Mouse (Mus musculus) limb, embryonic 10.5 days (tissue): ENCODE results near the gene Galns. TPM values are rescaled to one million over a fixed set of nuclear protein-coding genes. Genes with fewer than 3 reads are reported as not detected.
"Not testable (repeated sequence)": the region's sequence is repeated elsewhere in the genome, so short reads cannot be mapped to it uniquely, and the experiment has no call there.

Experiments
- DNase-seq: peaks from one replicate; pipeline ENCODE4 v3.0.0-alpha.2; 2017; ENCODE audit warnings: low spot score
- H3K27ac ChIP-seq: fragments of 300-500 bp; sonication (generic); 2 replicates; pipeline ENCODE4 v1.5.1; 2016; ENCODE audit warnings: mild to moderate bottlenecking
- H3K27me3 ChIP-seq: fragments of 300-500 bp; sonication (generic); 2 replicates; pipeline ENCODE4 v1.6.1; 2016; ENCODE audit warnings: low read depth, mild to moderate bottlenecking; ENCODE audit not compliant: poor library complexity, severe bottlenecking
- H3K36me3 ChIP-seq: fragments of 300-500 bp; sonication (generic); 2 replicates; pipeline ENCODE4 v1.6.1; 2016; ENCODE audit warnings: mild to moderate bottlenecking, moderate library complexity
- H3K4me1 ChIP-seq: fragments of 300-500 bp; sonication (generic); 2 replicates; pipeline ENCODE4 v1.6.1; 2016
- H3K4me3 ChIP-seq: fragments of 300-500 bp; sonication (generic); 2 replicates; pipeline ENCODE4 v1.5.1; 2016; ENCODE audit warnings: mild to moderate bottlenecking, moderate library complexity
- H3K9me3 ChIP-seq: fragments of 300-500 bp; sonication (generic); replicated peaks from 2 replicates; pipeline ENCODE4 v1.6.1; 2016; ENCODE audit warnings: mild to moderate bottlenecking
- WGBS: fragments of 180-500 bp; shearing (Covaris S2); methylation state at CpG from one replicate; pipeline ENCODE4 v1.1.7; 2016; 5-methylcytosine and 5-hydroxymethylcytosine counted together
- polyA plus RNA-seq: library from polyadenylated mRNA; unstranded; fragments of >200 nt; fragmentation: Nextera tagmentation; extraction: Ambion mirVana; gene quantifications from 2 replicates; pipeline ENCODE4 v1.2.1, GENCODE M21; 2016

The Galns gene
- polyA plus RNA-seq, 1 experiment from 2014 or later = 5.7 TPM

DNA sequence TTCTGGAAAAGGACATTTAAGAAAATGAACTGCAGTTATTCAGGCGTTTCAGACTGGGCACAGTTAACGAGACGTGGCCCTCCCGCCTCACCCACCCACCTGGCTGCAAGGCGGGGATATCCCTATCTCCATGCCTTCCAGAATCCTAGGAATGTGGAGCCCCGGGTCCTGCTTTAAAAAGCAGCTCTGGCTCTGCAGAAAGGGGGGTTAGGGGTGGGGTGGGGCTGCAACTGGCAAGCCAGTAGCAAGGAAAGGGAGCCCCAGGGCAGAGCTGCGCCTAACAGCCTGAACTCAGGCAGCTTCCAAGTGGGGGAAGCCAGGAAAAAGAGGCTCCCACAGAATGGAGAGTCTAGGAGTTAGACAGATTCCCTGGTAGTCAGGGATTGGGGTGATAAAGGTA, 32.1 kb downstream of the Galns start:
- WGBS = 33% methylated on average over 7 of the region's 7 CpGs
- Histone ChIP-seq H3K27ac (peak overlapping the region; percentile 69), H3K4me3 (peak overlapping the region; percentile 4; the same call in 1 of the 2 replicates), H3K4me1 (peaks cover 80% of the 10 kb centered on the region), H3K27me3 (no peaks in the 10 kb centered on the region), H3K36me3 (peaks cover 12% of the 10 kb centered on the region), H3K9me3 (no peaks in the 10 kb centered on the region)
- DNase-seq = no peak

- Histone ChIP-seq H3K4me1 (peaks cover 72% of the 10 kb centered on the region), H3K4me3 (peak overlapping the region; percentile 71), H3K36me3 (peaks cover 32% of the 10 kb centered on the region), H3K27ac (peak overlapping the region; percentile 87), H3K27me3 (no peaks in the 10 kb centered on the region), H3K9me3 (no peaks in the 10 kb centered on the region)
- WGBS = 40% methylated on average over 10 of the region's 10 CpGs
- DNase-seq = no peak
Observed at GRCm38 (mm10) chr8:122577116-122577515, 34.1 kb downstream of the Galns start.

DNA sequence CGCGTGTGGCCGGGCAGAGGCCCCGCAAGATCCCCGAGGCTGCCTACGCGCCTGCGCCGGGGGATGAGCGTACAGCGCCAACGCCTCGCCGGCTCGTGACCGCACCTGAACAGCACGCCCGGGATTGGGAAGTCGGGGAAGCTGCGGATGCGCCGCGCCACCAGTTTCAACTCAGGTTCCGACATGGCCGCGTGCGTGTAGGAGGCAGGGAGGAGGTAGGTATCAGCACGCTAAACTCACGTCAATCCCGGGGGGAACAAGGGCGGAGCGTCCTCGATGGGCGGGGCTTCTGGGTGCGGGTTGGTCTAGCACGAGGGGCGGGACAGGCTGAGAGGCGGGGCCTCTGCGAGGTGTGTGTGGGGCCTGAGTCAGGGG, 34.6 kb downstream of the Galns start, which contains the start of gene Aprt:
Gene Aprt (minus strand): TSS at position 262 of the 375 bp plus-strand sequence.
- Histone ChIP-seq H3K27me3 (no peaks in the 10 kb centered on the region), H3K9me3 (no peaks in the 10 kb centered on the region), H3K4me3 (peak within 1 kb of the TSS; percentile 71), H3K4me1 (peaks cover 76% of the 10 kb centered on the region), H3K27ac (peak within 1 kb of the TSS; percentile 87), H3K36me3 (peaks cover 37% of the 10 kb centered on the region)
- under 1% methylated on average over 39 of the region's 39 CpGs for WGBS
- peak; percentile 92 for DNase-seq

DNA sequence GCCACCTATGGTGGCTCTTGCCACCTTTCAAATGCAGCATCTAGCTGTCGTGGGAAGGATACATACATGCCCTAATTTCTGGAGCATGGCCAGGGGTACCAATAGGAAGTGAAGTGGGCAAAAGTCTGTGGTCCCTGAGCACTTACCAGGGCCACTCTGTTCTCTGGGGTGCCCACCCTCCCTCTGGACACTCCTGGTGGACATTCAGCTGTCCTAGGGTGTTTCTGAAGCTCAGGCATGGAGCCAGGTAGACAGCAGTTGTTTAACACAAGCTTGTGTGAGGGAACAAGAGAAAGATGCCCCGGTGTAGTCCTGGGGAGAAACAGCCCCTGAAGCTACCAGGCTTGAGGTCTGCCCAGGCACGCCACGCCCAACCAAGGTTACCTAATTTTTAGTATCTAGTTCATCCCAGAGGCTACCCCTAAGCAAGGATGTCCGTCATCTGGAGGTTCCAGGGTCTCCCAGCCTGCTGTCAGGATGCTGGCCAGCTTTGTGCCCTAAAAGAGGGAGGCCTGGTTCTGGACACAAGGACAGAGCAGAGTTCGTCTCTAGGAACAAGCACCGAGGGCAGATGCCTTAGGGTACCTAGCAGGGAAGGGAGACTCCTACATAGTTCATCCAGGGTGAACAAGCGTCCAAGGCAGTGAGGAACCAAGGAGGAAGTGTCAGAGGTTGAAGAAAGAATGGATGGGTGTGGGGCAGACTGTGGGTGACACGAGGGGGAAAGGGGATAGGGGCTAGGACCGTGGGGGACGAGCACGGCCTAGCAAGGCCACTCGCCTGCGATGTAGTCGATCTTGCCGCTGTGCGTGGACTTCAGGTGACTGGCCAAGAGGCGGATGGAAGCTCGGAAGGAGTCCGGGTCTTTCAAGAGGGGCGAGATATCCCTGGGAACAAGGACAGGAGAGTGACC, 35.3 kb downstream of the Galns start:
- Histone ChIP-seq H3K4me3 (peak overlapping the region; percentile 71), H3K27me3 (no peaks in the 10 kb centered on the region), H3K27ac (peak overlapping the region; percentile 87), H3K9me3 (no peaks in the 10 kb centered on the region), H3K4me1 (peaks cover 73% of the 10 kb centered on the region), H3K36me3 (peaks cover 44% of the 10 kb centered on the region)
- no peak for DNase-seq
- 18% methylated on average over 21 of the region's 21 CpGs for WGBS

DNA sequence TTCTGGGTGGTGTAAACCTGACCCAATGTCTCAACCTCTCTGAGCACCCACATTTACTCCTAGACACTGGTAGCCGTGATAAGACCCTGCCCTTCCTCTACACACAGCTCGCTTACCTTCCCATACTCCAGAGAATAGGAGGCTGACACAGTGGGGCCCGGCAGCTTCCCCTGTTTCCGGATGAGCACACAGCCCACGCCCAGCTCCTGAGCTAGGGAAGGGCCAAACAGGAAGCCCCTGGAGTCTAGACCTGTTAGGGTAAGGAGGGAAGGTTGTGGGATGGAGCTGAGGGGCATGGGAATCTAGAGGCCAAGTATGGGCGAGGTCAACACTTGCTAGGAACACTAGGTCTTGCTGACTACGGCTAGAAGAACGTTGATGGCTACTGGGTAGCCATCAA, 36.0 kb downstream of the Galns start:
- Histone ChIP-seq H3K27me3 (no peaks in the 10 kb centered on the region), H3K4me1 (peaks cover 69% of the 10 kb centered on the region), H3K4me3 (peak overlapping the region; percentile 71), H3K36me3 (peaks cover 51% of the 10 kb centered on the region), H3K27ac (no peak overlapping the region; the same call in 1 of the 2 replicates), H3K9me3 (no peaks in the 10 kb centered on the region)
- no peak for DNase-seq
- 80% methylated on average over 8 of the region's 8 CpGs for WGBS

DNA sequence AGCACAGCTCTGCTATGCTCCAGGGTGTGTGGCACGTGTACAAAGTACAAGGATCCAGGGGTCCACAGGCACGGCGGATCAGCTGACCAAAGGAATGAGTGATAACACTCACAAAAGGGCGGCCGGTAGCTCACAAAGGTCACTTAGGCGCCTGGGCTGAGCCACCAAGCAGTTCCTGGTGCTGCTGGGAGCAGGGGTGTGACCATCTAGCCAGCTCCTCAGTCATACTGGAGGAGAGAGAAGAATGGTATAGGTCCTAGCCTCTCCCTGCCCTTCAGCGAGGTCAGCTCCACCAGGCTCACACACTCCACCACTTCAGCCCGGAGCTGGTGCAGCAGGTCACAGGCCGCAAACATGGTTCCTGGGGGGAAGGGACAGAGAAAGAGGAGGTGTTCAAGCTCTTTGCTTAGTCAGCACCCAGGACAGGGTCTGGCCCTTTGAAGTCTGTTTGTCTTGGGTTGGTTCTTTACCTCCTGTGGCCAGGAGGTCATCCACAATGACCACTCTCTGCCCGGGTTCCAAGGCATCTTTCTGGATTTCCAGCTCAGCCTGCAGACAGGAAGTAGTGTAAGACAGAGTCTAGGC, 36.5 kb downstream of the Galns start:
- H3K4me3 ChIP-seq = peak overlapping the region; percentile 71
- DNase-seq = no peak
- H3K27me3 ChIP-seq = no peaks in the 10 kb centered on the region
- peaks cover 68% of the 10 kb centered on the region for H3K4me1 ChIP-seq
- no peak overlapping the region; the same call in 1 of the 2 replicates for H3K27ac ChIP-seq
- no peaks in the 10 kb centered on the region for H3K9me3 ChIP-seq
- 38% methylated on average over 10 of the region's 10 CpGs for WGBS
- H3K36me3 ChIP-seq = peaks cover 56% of the 10 kb centered on the region

DNA sequence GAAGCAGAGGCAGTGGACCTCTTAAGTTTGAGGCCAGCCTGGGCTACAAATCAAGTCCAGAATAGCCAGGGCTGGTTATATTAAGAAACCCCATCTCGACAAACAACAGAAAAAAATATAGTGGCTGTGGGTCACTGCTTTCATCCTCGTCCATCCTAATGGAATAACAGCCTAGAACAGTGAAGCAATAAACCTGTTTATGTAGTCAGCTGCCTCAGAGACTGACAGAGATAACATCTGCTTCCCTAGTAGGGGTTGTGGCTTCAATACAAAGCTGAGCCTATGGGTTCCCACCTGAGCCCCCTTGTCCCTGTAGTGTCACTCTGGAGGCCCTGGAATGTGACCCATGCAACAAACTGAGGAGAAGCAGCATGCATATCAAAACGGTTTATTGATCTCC, 37.0 kb downstream of the Galns start:
- Histone ChIP-seq H3K4me1 (peaks cover 68% of the 10 kb centered on the region), H3K4me3 (0 out of 2 replicates have a peak overlapping the region, but pooled peaks have one; percentile 71), H3K27me3 (no peaks in the 10 kb centered on the region), H3K9me3 (no peaks in the 10 kb centered on the region), H3K27ac (no peak overlapping the region; the same call in 1 of the 2 replicates), H3K36me3 (peaks cover 61% of the 10 kb centered on the region)
- WGBS = 50% methylated on average over 3 of the region's 3 CpGs
- no peak for DNase-seq

DNA sequence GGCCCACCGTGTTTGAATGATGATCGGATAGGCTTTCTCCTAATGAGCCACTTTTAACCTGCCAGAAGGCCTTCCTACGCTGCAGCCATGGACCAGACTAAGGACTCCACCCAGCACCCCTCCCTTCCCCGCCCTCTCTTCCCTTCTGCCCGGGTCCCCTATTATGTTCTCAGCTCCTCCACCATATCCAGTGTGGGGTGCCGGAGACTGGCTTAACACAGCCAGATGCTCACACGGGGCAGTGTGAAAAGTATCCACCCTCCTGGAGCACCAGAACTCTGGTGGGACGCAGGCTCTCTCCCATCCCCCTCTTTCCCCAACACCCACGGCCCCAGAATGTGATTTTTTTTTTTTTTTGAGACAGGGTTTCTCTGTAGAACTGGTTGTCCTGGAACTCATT, 37.7 kb downstream of the Galns start:
- Histone ChIP-seq H3K4me3 (no peak overlapping the region), H3K27me3 (no peaks in the 10 kb centered on the region), H3K9me3 (no peaks in the 10 kb centered on the region), H3K27ac (no peak overlapping the region), H3K4me1 (peaks cover 68% of the 10 kb centered on the region), H3K36me3 (peaks cover 67% of the 10 kb centered on the region)
- WGBS = 69% methylated on average over 9 of the region's 9 CpGs
- no peak for DNase-seq

DNA sequence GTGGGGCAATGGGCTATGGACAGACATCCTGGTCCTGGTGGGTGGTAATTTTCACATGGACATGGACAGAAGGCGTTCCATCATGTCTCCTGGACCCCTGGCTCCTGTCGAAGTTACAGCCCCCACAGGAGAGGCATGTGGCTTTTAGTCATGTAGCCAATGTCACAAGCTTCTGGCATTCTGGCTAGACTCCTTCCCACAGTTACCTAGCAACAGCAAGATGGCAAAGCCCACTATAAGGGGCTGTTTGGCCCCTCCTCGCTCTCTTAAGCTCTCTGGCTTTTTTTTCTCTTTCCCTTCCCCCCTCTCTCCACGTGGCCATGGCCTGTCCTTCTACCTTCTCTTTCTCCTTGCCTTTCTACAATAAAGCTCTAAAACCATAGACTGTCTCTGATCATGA, 38.1 kb downstream of the Galns start:
- Histone ChIP-seq H3K4me1 (peaks cover 65% of the 10 kb centered on the region), H3K36me3 (peaks cover 67% of the 10 kb centered on the region)
- DNase-seq, H3K27ac ChIP-seq, H3K27me3 ChIP-seq, H3K9me3 ChIP-seq, H3K4me3 ChIP-seq: not testable (repeated sequence)
- 54% methylated on average over 4 of the region's 4 CpGs for WGBS

- no peak for DNase-seq
- H3K9me3 ChIP-seq = no peaks in the 10 kb centered on the region
- H3K4me1 ChIP-seq = peaks cover 66% of the 10 kb centered on the region
- no peak overlapping the region for H3K27ac ChIP-seq
- peaks cover 67% of the 10 kb centered on the region for H3K36me3 ChIP-seq
- 94% methylated on average over 3 of the region's 3 CpGs for WGBS
- H3K4me3 ChIP-seq = no peak overlapping the region
- no peaks in the 10 kb centered on the region for H3K27me3 ChIP-seq
Observed at GRCm38 (mm10) chr8:122572751-122573150, 38.5 kb downstream of the Galns start.

- H3K27ac ChIP-seq = no peak overlapping the region
- WGBS = 97% methylated on average over 17 of the region's 17 CpGs
- peaks cover 67% of the 10 kb centered on the region for H3K36me3 ChIP-seq
- no peaks in the 10 kb centered on the region for H3K9me3 ChIP-seq
- no peak overlapping the region for H3K4me3 ChIP-seq
- H3K4me1 ChIP-seq = peaks cover 67% of the 10 kb centered on the region
- DNase-seq = no peak
- H3K27me3 ChIP-seq = no peaks in the 10 kb centered on the region
Observed at GRCm38 (mm10) chr8:122571750-122572267, 39.5 kb downstream of the Galns start.

DNA sequence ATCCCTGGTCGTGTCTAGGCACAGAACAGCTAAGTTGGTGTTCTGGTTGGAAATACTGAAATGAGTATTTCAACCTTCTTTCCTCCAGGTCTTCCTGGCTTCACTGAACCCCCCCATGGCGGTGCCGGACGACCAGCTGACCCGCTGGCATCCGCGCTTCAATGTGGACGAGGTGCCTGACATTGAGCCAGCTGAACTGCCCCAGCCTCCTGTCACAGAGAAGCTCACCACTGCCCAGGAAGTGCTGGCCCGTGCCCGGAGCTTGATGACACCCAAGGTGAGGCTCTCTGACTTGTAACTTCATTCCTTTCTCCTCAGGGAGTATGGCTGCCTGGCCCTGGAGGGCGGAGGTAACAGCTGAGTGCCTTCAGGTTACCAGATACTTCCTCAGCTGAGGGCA, 40.1 kb downstream of the Galns start:
- no peaks in the 10 kb centered on the region for H3K9me3 ChIP-seq
- no peak for DNase-seq
- H3K36me3 ChIP-seq = peaks cover 67% of the 10 kb centered on the region
- H3K27ac ChIP-seq = no peak overlapping the region
- H3K27me3 ChIP-seq = no peaks in the 10 kb centered on the region
- WGBS = 95% methylated on average over 11 of the region's 11 CpGs
- peaks cover 67% of the 10 kb centered on the region for H3K4me1 ChIP-seq
- H3K4me3 ChIP-seq = no peak overlapping the region

DNA sequence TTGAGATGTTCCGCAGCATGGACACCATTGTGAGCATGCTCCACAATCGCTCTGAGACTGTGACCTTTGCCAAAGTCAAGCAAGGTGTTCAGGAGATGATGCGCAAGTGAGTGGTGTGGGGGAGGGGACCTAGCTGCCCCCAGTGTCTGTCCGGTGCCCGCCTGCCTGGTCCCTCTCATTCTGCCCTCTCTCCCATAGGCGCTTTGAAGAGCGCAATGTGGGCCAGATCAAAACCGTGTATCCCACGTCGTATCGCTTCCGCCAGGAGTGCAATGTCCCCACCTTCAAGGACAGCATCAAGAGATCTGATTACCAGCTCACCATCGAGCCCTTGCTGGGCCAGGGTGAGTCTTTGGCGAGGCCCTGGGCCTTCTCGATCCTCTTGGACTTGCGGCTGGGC, 41.3 kb downstream of the Galns start:
- Histone ChIP-seq H3K36me3 (peaks cover 63% of the 10 kb centered on the region), H3K27me3 (no peaks in the 10 kb centered on the region), H3K9me3 (no peaks in the 10 kb centered on the region), H3K4me1 (peaks cover 57% of the 10 kb centered on the region), H3K4me3 (peak overlapping the region; percentile 98), H3K27ac (no peak overlapping the region)
- no peak for DNase-seq
- 97% methylated on average over 16 of the region's 16 CpGs for WGBS
